Mouse (Mus musculus) cerebellum, adult 2 months (tissue): ENCODE data around the gene Dync1li2. TPM values are rescaled to one million over a fixed set of nuclear protein-coding genes. Genes with fewer than 3 reads are reported as not detected.
A peak's percentile ranks its signal among the peaks of the same experiment; 100 is the strongest.

Experiments
- DNase-seq, 2 experiments: peaks; one replicate each; pipeline ENCODE4 v3.0.0; 2021
- H3K27ac ChIP-seq: fragments of 200-500 bp; 2 replicates; pipeline ENCODE4 v1.5.1; 2012; ENCODE audit warnings: low read length, control low read depth, inconsistent platforms; ENCODE audit not compliant: insufficient read depth
- H3K27me3 ChIP-seq: fragments of 200-500 bp; 2 replicates; pipeline ENCODE4 v1.6.1; 2012; ENCODE audit warnings: inconsistent platforms, mild to moderate bottlenecking, low read length, moderate library complexity; ENCODE audit not compliant: control insufficient read depth, insufficient read depth
- H3K4me1 ChIP-seq: fragments of 200-500 bp; 2 replicates; pipeline ENCODE4 v1.6.1; 2011; ENCODE audit warnings: low read length; ENCODE audit not compliant: control insufficient read depth, insufficient read depth
- H3K4me3 ChIP-seq: fragments of 200-500 bp; replicated peaks from 2 replicates; pipeline ENCODE3; 2011; ENCODE audit warnings: mild to moderate bottlenecking, low read depth, low read length, control low read depth; ENCODE audit not compliant: insufficient read depth
- CTCF ChIP-seq: fragments of 200-500 bp; IDR thresholded peaks from 2 replicates; pipeline ENCODE4 v1.5.1; 2011; ENCODE audit warnings: low read depth, mild to moderate bottlenecking, control low read depth, low read length, moderate library complexity, borderline replicate concordance; ENCODE audit not compliant: insufficient read depth
- POLR2A ChIP-seq: fragments of 200-500 bp; IDR thresholded peaks from 2 replicates; pipeline ENCODE4 v1.6.1; 2011; ENCODE audit warnings: low read length, control low read depth, borderline replicate concordance; ENCODE audit not compliant: insufficient read depth
- WGBS: fragments of 180-500 bp; shearing (Covaris S2); methylation state at CpG from one replicate; pipeline ENCODE4 v1.1.7; 2018; 5-methylcytosine and 5-hydroxymethylcytosine counted together
- polyA plus RNA-seq: library from polyadenylated mRNA; depleted of rRNA; stranded (reverse); fragments of >200 nt; gene quantifications from 2 replicates; pipeline ENCODE4 v1.2.3, GENCODE M21; 2012; rRNA removed

Dync1li2 gene
- polyA plus RNA-seq, 1 experiment, result 191 TPM

DNA sequence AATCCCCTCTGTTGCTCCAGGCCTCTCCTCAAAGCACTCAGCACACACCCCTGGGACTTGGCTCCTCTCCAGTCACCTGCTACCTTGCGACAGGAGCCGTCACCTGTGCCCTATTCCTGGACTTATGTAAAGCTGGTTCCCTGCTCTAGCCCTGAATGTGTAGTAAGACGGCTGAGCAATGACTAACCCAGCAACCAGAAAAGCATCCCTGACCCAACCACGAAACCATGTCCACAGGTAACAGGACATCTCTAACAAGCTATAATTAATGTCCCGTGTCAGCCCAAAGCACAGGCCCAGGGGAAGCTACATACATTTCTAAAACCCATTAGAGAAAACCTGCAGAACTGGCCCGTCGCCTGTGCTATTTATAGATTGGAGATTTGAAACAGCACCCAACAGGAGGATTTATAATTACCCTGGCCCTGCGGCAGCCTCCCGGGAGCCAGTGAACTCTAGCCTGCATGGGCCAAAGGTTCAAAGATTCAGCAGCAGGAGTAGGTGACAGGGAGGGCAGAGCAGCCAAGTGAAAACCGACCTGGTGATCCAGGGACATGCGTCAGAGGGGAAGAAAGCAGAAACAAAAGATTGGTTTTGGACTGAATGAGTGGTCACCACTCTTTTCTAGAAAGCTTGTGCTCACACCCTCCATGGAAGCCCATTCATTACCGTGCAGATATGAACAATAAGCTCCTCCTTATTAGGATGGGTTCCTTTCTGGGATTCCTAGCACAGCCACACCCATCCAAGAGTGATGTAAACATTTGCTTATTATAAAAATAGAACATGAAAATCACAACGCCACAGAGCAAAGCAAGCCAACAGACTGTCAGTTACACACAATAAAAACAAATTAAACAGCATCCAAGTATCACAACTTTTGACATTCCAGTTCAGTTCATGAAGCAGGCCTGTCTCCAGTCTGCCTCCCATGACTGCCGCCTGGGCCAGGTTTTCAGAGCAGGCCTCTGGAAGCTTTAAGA is 67.7 kb downstream of the Dync1li2 start:
- Histone ChIP-seq H3K27ac (peak overlapping the region; percentile 68), H3K27me3 (no peaks in the 10 kb centered on the region), H3K4me1 (peaks cover 32% of the 10 kb centered on the region), H3K4me3 (no peak overlapping the region)
- no peak for TF ChIP-seq POLR2A
- TF ChIP-seq CTCF, result no peak
- peak; percentile 59 to 64 for DNase-seq
- WGBS, result 17% methylated on average over 14 of the region's 14 CpGs

DNA sequence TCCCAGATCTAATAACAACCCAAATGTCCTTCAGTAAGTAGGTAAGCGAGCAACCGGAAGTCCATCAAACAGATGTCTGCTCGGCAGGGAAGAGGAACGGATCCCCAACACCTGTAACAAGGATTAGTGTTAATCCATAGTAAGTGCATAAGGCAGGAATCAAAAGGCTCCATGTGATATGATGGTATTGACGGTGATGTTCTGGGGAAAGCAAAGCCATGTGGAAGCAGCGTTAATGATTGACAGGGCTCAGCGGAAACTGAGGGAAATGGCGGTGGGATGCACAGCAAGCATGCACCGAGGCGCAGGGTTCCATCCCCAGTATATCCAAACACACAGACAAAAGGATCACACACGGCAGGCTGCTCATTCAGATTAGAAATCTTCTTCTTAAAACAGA is 68.6 kb downstream of the Dync1li2 start:
- TF ChIP-seq POLR2A (no peak), CTCF (no peak)
- no peak overlapping the region for H3K4me3 ChIP-seq
- no peaks in the 10 kb centered on the region for H3K27me3 ChIP-seq
- no peak for DNase-seq
- 30% methylated on average over 11 of the region's 11 CpGs for WGBS
- H3K27ac ChIP-seq, result no peak overlapping the region
- peaks cover 38% of the 10 kb centered on the region for H3K4me1 ChIP-seq

DNA sequence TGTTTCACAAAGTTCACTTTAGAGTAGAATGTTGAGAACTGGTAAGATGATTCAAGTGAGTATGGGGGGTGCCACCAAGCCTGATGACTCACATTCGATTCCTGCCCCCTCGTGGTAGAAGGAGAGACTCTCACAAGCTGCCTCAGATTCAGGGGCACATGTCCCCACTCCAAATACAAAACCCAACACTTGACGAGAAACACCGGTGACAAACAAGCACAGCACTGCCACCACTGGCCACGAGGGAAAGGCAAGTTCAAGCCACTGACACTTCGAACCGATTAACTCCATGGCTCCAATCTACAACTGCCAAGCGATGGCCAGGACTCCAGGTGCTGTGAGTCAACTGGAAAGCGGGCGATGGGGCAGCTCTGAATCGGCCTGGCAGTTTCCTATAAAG is 69.1 kb downstream of the Dync1li2 start:
- no peaks in the 10 kb centered on the region for H3K27me3 ChIP-seq
- DNase-seq, result peak; percentile 43 to 49
- no peak for TF ChIP-seq POLR2A
- TF ChIP-seq CTCF, result peak; percentile 19
- no peak overlapping the region for H3K27ac ChIP-seq
- H3K4me3 ChIP-seq, result no peak overlapping the region
- peaks cover 36% of the 10 kb centered on the region for H3K4me1 ChIP-seq
- 19% methylated on average over 11 of the region's 11 CpGs for WGBS

DNA sequence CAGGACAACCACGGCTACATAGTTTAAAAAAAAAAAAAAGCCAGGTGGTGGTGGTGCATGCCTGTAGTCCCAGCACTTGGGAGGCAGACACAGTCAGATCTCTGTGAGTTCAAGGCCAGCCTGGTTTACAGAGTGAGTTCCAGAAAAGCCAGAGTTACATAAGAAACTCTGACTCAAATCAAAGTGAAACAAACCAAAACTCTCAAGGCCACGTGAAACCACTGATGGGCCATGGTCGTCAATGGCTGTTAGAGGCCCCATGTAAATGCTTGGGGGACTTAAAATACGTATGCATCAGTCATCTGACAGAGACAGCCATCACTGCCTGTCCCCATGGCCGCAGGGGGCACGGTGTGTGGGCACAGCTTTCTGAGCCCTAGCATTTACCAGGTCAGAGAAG is 71.7 kb downstream of the Dync1li2 start:
- H3K27me3 ChIP-seq, result no peaks in the 10 kb centered on the region
- no peak overlapping the region for H3K4me3 ChIP-seq
- H3K27ac ChIP-seq, result no peak overlapping the region
- TF ChIP-seq CTCF (no peak), POLR2A (no peak)
- 85% methylated on average over 6 of the region's 6 CpGs for WGBS
- peaks cover 39% of the 10 kb centered on the region for H3K4me1 ChIP-seq
- no peak for DNase-seq

DNA sequence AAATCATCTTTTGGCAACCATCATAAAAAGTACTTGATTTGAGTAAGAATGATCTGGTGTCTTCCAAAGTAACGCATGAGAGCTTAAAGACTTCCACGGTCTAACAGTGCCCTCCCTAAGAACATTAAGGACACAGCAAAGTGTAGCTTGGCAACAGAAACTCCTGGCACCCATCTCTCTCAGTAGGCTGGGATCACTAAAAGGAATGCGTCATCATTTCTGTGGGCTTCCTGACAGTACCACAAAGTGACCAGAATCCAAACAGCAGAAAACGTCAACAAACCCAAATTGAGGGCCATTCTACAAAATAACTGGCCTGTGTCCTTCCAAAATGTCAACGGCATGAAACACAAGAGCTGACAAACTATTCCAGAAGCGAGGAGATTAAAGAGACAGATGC is 72.8 kb downstream of the Dync1li2 start:
- Histone ChIP-seq H3K27ac (no peak overlapping the region), H3K4me1 (peaks cover 29% of the 10 kb centered on the region), H3K4me3 (no peak overlapping the region), H3K27me3 (no peaks in the 10 kb centered on the region)
- DNase-seq, result no peak
- 25% methylated on average over 6 of the region's 6 CpGs for WGBS
- no peak for TF ChIP-seq POLR2A
- TF ChIP-seq CTCF, result no peak

DNA sequence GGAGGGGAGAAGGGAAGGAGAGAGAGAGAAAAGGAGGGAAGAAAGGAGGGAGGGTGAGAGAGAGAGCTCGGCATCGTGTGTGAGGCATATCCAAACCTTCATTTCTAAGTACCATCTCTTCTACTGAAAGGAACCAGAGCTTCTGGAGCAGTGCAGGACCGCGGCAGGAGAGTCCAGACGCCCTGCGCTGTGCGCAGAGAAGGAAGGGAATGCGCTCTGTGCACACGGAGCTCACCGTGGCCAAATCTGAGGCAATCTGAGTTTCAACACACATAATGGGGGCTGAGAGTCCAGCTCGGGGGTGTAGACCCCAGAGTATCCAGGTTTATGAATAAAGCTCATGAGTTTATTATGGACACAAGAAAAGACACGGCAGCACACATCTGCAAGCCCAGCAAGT is 73.3 kb downstream of the Dync1li2 start:
- H3K27ac ChIP-seq, result no peak overlapping the region
- WGBS, result 44% methylated on average over 12 of the region's 12 CpGs
- H3K27me3 ChIP-seq, result no peaks in the 10 kb centered on the region
- TF ChIP-seq CTCF, result no peak
- TF ChIP-seq POLR2A, result no peak
- no peak for DNase-seq
- H3K4me3 ChIP-seq, result no peak overlapping the region
- H3K4me1 ChIP-seq, result peaks cover 24% of the 10 kb centered on the region

Other genes starting within 250 kb of the Dync1li2 start
- gene Tk2, start 194.5 kb downstream of the Dync1li2 start, polyA plus RNA-seq, result 37.2 and 38.4 TPM in 2 replicates
- gene Cklf, start 192.2 kb downstream of the Dync1li2 start, polyA plus RNA-seq, result 6.9 and 7.9 TPM in 2 replicates
- gene Cmtm2a, start 149.9 kb downstream of the Dync1li2 start, polyA plus RNA-seq, result not detected in 2 replicates
- not detected in 2 replicates for gene Gm45711, start 133.0 kb downstream of the Dync1li2 start, polyA plus RNA-seq
- not detected in 2 replicates for gene Cmtm1, start 132.9 kb downstream of the Dync1li2 start, polyA plus RNA-seq
- not detected in 2 replicates for gene Gm11020, start 121.5 kb downstream of the Dync1li2 start, polyA plus RNA-seq
- not detected in 2 replicates for gene Cmtm2b, start 120.8 kb downstream of the Dync1li2 start, polyA plus RNA-seq
- gene Cmtm3, start 103.6 kb downstream of the Dync1li2 start, polyA plus RNA-seq, result 16.9 and 18.6 TPM in 2 replicates
- 31.1 and 33.3 TPM in 2 replicates for gene Cmtm4, start 47.2 kb downstream of the Dync1li2 start, polyA plus RNA-seq
- gene Terb1, start 66.9 kb upstream of the Dync1li2 start, polyA plus RNA-seq, result 0.23 and 0.40 TPM in 2 replicates
- gene Nae1, start 91.6 kb upstream of the Dync1li2 start, polyA plus RNA-seq, result 96.1 and 96.5 TPM in 2 replicates
- gene Car7, start 91.6 kb upstream of the Dync1li2 start, polyA plus RNA-seq, result 59.8 and 67.8 TPM in 2 replicates
- 6.9 and 7.4 TPM in 2 replicates for gene Pdp2, start 148.4 kb upstream of the Dync1li2 start, polyA plus RNA-seq
- gene Cdh16, start 181.3 kb upstream of the Dync1li2 start, polyA plus RNA-seq, result not detected in 2 replicates
- 3.3 and 3.6 TPM in 2 replicates for gene Rrad, start 188.3 kb upstream of the Dync1li2 start, polyA plus RNA-seq
- 53.9 and 54.7 TPM in 2 replicates for gene Ciao2b, start 198.9 kb upstream of the Dync1li2 start, polyA plus RNA-seq